Mouse (Mus musculus) neural tube, embryonic 13.5 days (tissue): Measurements from ENCODE around the gene Hmox2. TPM values are rescaled to one million over a fixed set of nuclear protein-coding genes. Genes with fewer than 3 reads are reported as not detected.

ENCODE experiments used
- ATAC-seq: fragments of 200-750 bp; cut with Nextera tagmentation; 2 replicates; pipeline ENCODE4 v1.8.0; 2017; ENCODE audit warnings: low read depth, mild to moderate bottlenecking, moderate TSS enrichment, moderate library complexity
- H3K27ac ChIP-seq: fragments of 300-500 bp; sonication (generic); replicated peaks from 2 replicates; pipeline ENCODE4 v1.5.1; 2015; ENCODE audit warnings: moderate library complexity, mild to moderate bottlenecking, inconsistent platforms
- H3K27me3 ChIP-seq: fragments of 300-500 bp; sonication (generic); 2 replicates; pipeline ENCODE4 v1.6.1; 2015; ENCODE audit warnings: mild to moderate bottlenecking, inconsistent platforms
- H3K36me3 ChIP-seq: fragments of 300-500 bp; sonication (generic); 2 replicates; pipeline ENCODE4 v1.6.1; 2015; ENCODE audit warnings: mild to moderate bottlenecking, inconsistent platforms
- H3K4me1 ChIP-seq: fragments of 300-500 bp; sonication (generic); replicated peaks from 2 replicates; pipeline ENCODE4 v1.6.1; 2015; ENCODE audit warnings: inconsistent platforms
- H3K4me2 ChIP-seq: fragments of 300-500 bp; sonication (generic); 2 replicates; pipeline ENCODE4 v1.6.1; 2015; ENCODE audit warnings: inconsistent platforms, mild to moderate bottlenecking, moderate library complexity
- H3K4me3 ChIP-seq: fragments of 300-500 bp; sonication (generic); 2 replicates; pipeline ENCODE4 v1.5.1; 2015; ENCODE audit warnings: mild to moderate bottlenecking, inconsistent platforms
- H3K9ac ChIP-seq: fragments of 300-500 bp; sonication (generic); 2 replicates; pipeline ENCODE4 v1.6.1; 2015; ENCODE audit warnings: moderate library complexity, mild to moderate bottlenecking, inconsistent platforms
- H3K9me3 ChIP-seq: fragments of 300-500 bp; sonication (generic); 2 replicates; pipeline ENCODE4 v1.6.1; 2016; ENCODE audit warnings: inconsistent platforms
- WGBS: fragments of 180-500 bp; shearing (Covaris S2); methylation state at CpG from one replicate; pipeline ENCODE4 v1.1.7; 2015; 5-methylcytosine and 5-hydroxymethylcytosine counted together
- polyA plus RNA-seq: library from polyadenylated mRNA; unstranded; fragments of >200 nt; fragmentation: Nextera tagmentation; extraction: Ambion mirVana; gene quantifications from 2 replicates; pipeline ENCODE4 v1.2.1, GENCODE M21; 2015

The Hmox2 gene
- polyA plus RNA-seq, 1 experiment from 2014 or later: 102 TPM

DNA sequence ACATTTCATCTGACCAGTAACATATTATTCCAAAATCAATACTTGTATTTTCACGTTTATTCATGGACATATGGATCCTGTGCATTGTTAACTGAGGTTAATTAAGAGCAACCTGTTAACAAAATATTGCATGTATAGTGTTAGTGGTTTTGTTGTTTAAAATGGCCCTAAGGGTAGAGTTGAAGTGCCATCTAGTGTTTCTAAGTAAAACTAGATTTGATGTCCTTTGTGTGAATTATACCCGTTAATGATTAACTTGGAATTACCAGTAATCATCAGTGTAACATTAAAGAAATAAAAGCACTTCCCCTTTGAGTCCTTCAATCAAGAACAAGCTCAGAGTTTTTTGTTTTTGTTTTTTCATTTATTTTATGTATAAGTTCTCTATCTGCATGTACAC lies 65.2 kb downstream of the Hmox2 start:
- H3K9me3 ChIP-seq: no peaks in the 10 kb centered on the region
- peaks cover 29% of the 10 kb centered on the region for H3K4me1 ChIP-seq
- 64% methylated on average over 2 of the region's 2 CpGs for WGBS
- ATAC-seq: no peak
- H3K36me3 ChIP-seq: no peaks in the 10 kb centered on the region
- H3K27ac ChIP-seq: no peak overlapping the region
- no peak overlapping the region for H3K4me3 ChIP-seq
- H3K27me3 ChIP-seq: no peaks in the 10 kb centered on the region
- H3K4me2 ChIP-seq: no peak overlapping the region
- no peak overlapping the region for H3K9ac ChIP-seq

DNA sequence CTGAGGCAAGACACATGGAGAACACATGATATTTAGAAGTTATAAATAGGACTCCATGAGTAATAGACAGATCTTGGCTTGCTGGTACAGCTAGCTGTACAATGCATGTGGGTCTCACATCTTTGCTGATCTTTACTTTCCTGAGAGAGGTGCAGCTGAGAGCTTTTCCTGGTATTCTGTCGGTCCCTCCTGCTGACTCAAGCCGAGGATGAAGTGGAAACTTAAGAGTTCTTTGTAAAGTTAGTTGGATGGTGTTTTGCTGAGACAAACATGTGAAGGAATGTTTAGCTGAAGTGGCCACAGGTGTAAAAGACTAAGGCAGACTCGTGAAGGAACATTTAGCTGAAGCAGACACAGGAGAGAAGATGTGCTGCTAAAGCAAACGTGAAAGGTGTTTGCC lies 70.5 kb downstream of the Hmox2 start:
- 83% methylated on average over 4 of the region's 4 CpGs for WGBS
- no peak overlapping the region for H3K27ac ChIP-seq
- no peak for ATAC-seq
- no peak overlapping the region for H3K4me3 ChIP-seq
- H3K4me2 ChIP-seq: no peak overlapping the region
- H3K36me3 ChIP-seq: no peaks in the 10 kb centered on the region
- H3K4me1 ChIP-seq: no peaks in the 10 kb centered on the region
- no peak overlapping the region for H3K9ac ChIP-seq
- H3K27me3 ChIP-seq: no peaks in the 10 kb centered on the region
- no peaks in the 10 kb centered on the region for H3K9me3 ChIP-seq

Other genes starting within 250 kb of the Hmox2 start
- 28.9 and 31.8 TPM in 2 replicates for gene Srl, start 184.5 kb upstream of the Hmox2 start, polyA plus RNA-seq
- gene Tfap4, start 166.5 kb upstream of the Hmox2 start, polyA plus RNA-seq: 10.2 TPM in 2 replicates
- 22.2 and 28.8 TPM in 2 replicates for gene Glis2, start 131.6 kb upstream of the Hmox2 start, polyA plus RNA-seq
- gene Pam16, start 101.4 kb upstream of the Hmox2 start, polyA plus RNA-seq: 152 and 169 TPM in 2 replicates
- 6.7 TPM in 2 replicates for gene Vasn, start 86.4 kb upstream of the Hmox2 start, polyA plus RNA-seq
- 55.7 and 59.2 TPM in 2 replicates for gene Dnaja3, start 86.4 kb upstream of the Hmox2 start, polyA plus RNA-seq
- gene Coro7, start 46.6 kb upstream of the Hmox2 start, polyA plus RNA-seq: 27.9 and 33.5 TPM in 2 replicates
- gene Nmral1, start 7.0 kb upstream of the Hmox2 start, polyA plus RNA-seq: 55.5 and 57.2 TPM in 2 replicates
- 100 and 109 TPM in 2 replicates for gene Cdip1, start 63.9 kb downstream of the Hmox2 start, polyA plus RNA-seq
- gene 4930562C15Rik, start 109.1 kb downstream of the Hmox2 start, polyA plus RNA-seq: 0.42 and 0.52 TPM in 2 replicates
- gene Ubald1, start 154.0 kb downstream of the Hmox2 start, polyA plus RNA-seq: 54.4 and 66.3 TPM in 2 replicates
- gene Mgrn1, start 159.9 kb downstream of the Hmox2 start, polyA plus RNA-seq: 105 and 110 TPM in 2 replicates
- 134 and 143 TPM in 2 replicates for gene Nudt16l1, start 212.4 kb downstream of the Hmox2 start, polyA plus RNA-seq
- gene Anks3, start 237.8 kb downstream of the Hmox2 start, polyA plus RNA-seq: 64.0 and 67.0 TPM in 2 replicates